Mouse (Mus musculus) stomach, embryonic 15.5 days (tissue): Measurements from ENCODE around the gene Adi1. TPM values are rescaled to one million over a fixed set of nuclear protein-coding genes. Genes with fewer than 3 reads are reported as not detected.

Source experiments
- ATAC-seq: fragments of 200-750 bp; cut with Nextera tagmentation; 2 replicates; pipeline ENCODE4 v1.8.0; 2017; ENCODE audit warnings: low read depth, moderate number of reproducible peaks, moderate TSS enrichment; ENCODE audit not compliant: insufficient read depth, low FRiP score
- H3K27ac ChIP-seq: fragments of 300-500 bp; sonication (generic); 2 replicates; pipeline ENCODE4 v1.5.1; 2015; ENCODE audit warnings: mild to moderate bottlenecking, inconsistent platforms
- H3K27me3 ChIP-seq: fragments of 300-500 bp; sonication (generic); replicated peaks from 2 replicates; pipeline ENCODE4 v1.6.1; 2015; ENCODE audit warnings: inconsistent platforms
- H3K36me3 ChIP-seq: fragments of 300-500 bp; sonication (generic); 2 replicates; pipeline ENCODE4 v1.6.1; 2015; ENCODE audit warnings: inconsistent platforms
- H3K4me1 ChIP-seq: fragments of 300-500 bp; sonication (generic); 2 replicates; pipeline ENCODE4 v1.6.1; 2015; ENCODE audit warnings: inconsistent platforms
- H3K4me2 ChIP-seq: fragments of 300-500 bp; sonication (generic); 2 replicates; pipeline ENCODE4 v1.6.1; 2015; ENCODE audit warnings: mild to moderate bottlenecking, inconsistent platforms
- H3K4me3 ChIP-seq: fragments of 300-500 bp; sonication (generic); replicated peaks from 2 replicates; pipeline ENCODE4 v1.5.1; 2015; ENCODE audit warnings: inconsistent platforms
- H3K9ac ChIP-seq: fragments of 300-500 bp; sonication (generic); 2 replicates; pipeline ENCODE4 v1.6.1; 2015; ENCODE audit warnings: inconsistent platforms
- H3K9me3 ChIP-seq: fragments of 300-500 bp; sonication (generic); 2 replicates; pipeline ENCODE4 v1.6.1; 2016; ENCODE audit warnings: inconsistent platforms
- WGBS: fragments of 180-500 bp; shearing (Covaris S2); methylation state at CpG from one replicate; pipeline ENCODE4 v1.1.7; 2015; 5-methylcytosine and 5-hydroxymethylcytosine counted together
- microRNA-seq: library from miRNA; unstranded; fragments of <30 nt; microRNA quantifications from one replicate; pipeline ENCODE4, GENCODE M21; 2016
- polyA plus RNA-seq: library from polyadenylated mRNA; unstranded; fragments of >200 nt; fragmentation: Nextera tagmentation; extraction: Ambion mirVana; gene quantifications from 2 replicates; pipeline ENCODE4 v1.2.1, GENCODE M21; 2015

Gene Adi1
- polyA plus RNA-seq, 1 experiment from 2014 or later: 76.7 TPM

GRCm38 (mm10) chr12:28717066-28717465, 42.0 kb downstream of the Adi1 start:
- Histone ChIP-seq H3K36me3 (peaks cover 31% of the 10 kb centered on the region), H3K27me3 (no peaks in the 10 kb centered on the region), H3K27ac (no peak overlapping the region), H3K4me1 (no peaks in the 10 kb centered on the region), H3K9ac (no peak overlapping the region), H3K4me2 (no peak overlapping the region), H3K9me3 (no peaks in the 10 kb centered on the region), H3K4me3 (no peak overlapping the region)
- no peak for ATAC-seq
- WGBS: 83% methylated on average over 2 of the region's 2 CpGs

- no peak for ATAC-seq
- no peak overlapping the region for H3K27ac ChIP-seq
- 88% methylated on average over 2 of the region's 2 CpGs for WGBS
Observed at GRCm38 (mm10) chr12:28718106-28718505, 43.1 kb downstream of the Adi1 start.

GRCm38 (mm10) chr12:28724366-28724765, 49.3 kb downstream of the Adi1 start:
- no peak overlapping the region for H3K9ac ChIP-seq
- no peak overlapping the region for H3K4me2 ChIP-seq
- WGBS: 77% methylated on average over 3 of the region's 3 CpGs

More at GRCm38 (mm10) chr12:28718106-28718505, 43.1 kb downstream of the Adi1 start:
- H3K9me3 ChIP-seq: no peaks in the 10 kb centered on the region
- H3K4me1 ChIP-seq: no peaks in the 10 kb centered on the region
- no peak overlapping the region for H3K9ac ChIP-seq
- no peak overlapping the region for H3K4me2 ChIP-seq
- H3K36me3 ChIP-seq: peaks cover 26% of the 10 kb centered on the region
- H3K27me3 ChIP-seq: no peaks in the 10 kb centered on the region
- no peak overlapping the region for H3K4me3 ChIP-seq

GRCm38 (mm10) chr12:28726204-28726603, 51.2 kb downstream of the Adi1 start:
- Histone ChIP-seq H3K27ac (no peak overlapping the region), H3K4me2 (no peak overlapping the region), H3K4me3 (no peak overlapping the region), H3K36me3 (peaks cover 11% of the 10 kb centered on the region; the same call in 1 of the 2 replicates), H3K4me1 (no peaks in the 10 kb centered on the region), H3K9me3 (no peaks in the 10 kb centered on the region), H3K9ac (no peak overlapping the region), H3K27me3 (no peaks in the 10 kb centered on the region)
- WGBS: 89% methylated on average over 4 of the region's 4 CpGs
- no peak for ATAC-seq

More at GRCm38 (mm10) chr12:28724366-28724765, 49.3 kb downstream of the Adi1 start:
- no peak for ATAC-seq
- Histone ChIP-seq H3K9me3 (no peaks in the 10 kb centered on the region), H3K36me3 (peaks cover 26% of the 10 kb centered on the region), H3K27me3 (no peaks in the 10 kb centered on the region), H3K27ac (no peak overlapping the region), H3K4me3 (no peak overlapping the region), H3K4me1 (no peaks in the 10 kb centered on the region)

GRCm38 (mm10) chr12:28727061-28727460, 52.0 kb downstream of the Adi1 start:
- peaks cover 2% of the 10 kb centered on the region; the same call in 1 of the 2 replicates for H3K36me3 ChIP-seq
- 74% methylated on average over 5 of the region's 5 CpGs for WGBS
- no peaks in the 10 kb centered on the region for H3K9me3 ChIP-seq
- H3K27me3 ChIP-seq: no peaks in the 10 kb centered on the region
- no peaks in the 10 kb centered on the region for H3K4me1 ChIP-seq
- H3K4me3 ChIP-seq: no peak overlapping the region
- H3K9ac ChIP-seq: no peak overlapping the region
- no peak overlapping the region for H3K4me2 ChIP-seq
- no peak overlapping the region for H3K27ac ChIP-seq
- ATAC-seq: no peak

Small RNA genes within 50 kb of the gene (microRNA-seq; reads per million reads assigned to microRNA genes)
- not detected for gene Mir6937

Other genes starting within 250 kb of the Adi1 start
- gene Dcdc2c, start 122.8 kb upstream of the Adi1 start, polyA plus RNA-seq: 0.12 TPM in 1 of 2 replicates, not detected in the other
- not detected in 2 replicates for gene Allc, start 92.7 kb upstream of the Adi1 start, polyA plus RNA-seq
- 1.3 and 2.4 TPM in 2 replicates for gene Colec11, start 51.9 kb upstream of the Adi1 start, polyA plus RNA-seq
- 607 and 697 TPM in 2 replicates for gene Rps7, start 39.3 kb upstream of the Adi1 start, polyA plus RNA-seq
- 26.5 and 30.6 TPM in 2 replicates for gene Rnaseh1, start 25.6 kb upstream of the Adi1 start, polyA plus RNA-seq
- gene Trappc12, start 75.2 kb downstream of the Adi1 start, polyA plus RNA-seq: 32.5 and 35.5 TPM in 2 replicates
- gene Eipr1, start 76.6 kb downstream of the Adi1 start, polyA plus RNA-seq: 28.0 and 29.7 TPM in 2 replicates